Mouse (Mus musculus): ENCODE measurements around the gene Zbtb7a.
"Not testable (repeated sequence)": the region's sequence is repeated elsewhere in the genome, so short reads cannot be mapped to it uniquely, and the experiment has no call there.

Zbtb7a gene

DNA sequence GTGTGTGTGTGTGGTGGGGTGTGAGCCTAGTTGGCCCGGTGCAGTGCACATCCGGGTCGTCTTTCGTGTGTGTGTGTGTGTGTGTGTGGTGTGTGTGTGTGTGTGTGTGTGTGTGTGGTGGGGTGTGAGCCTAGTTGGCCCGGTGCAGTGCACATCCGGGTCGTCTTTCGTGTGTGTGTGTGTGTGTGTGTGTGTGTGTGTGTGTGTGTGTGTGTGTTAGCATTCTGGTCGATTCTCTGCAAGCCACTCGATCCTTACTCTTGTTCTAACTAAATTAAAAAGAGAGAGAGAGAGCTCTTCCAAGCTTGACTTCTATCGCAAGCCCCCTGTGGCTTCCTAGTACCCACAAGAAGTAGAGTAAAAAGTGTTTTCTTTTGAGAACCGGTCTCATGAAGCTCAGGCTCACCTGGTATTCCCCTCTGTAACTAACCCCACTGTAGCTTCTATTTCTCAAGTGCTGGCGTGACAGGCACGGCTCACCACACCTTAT is 34.4 kb downstream of the Zbtb7a start:
- not testable (repeated sequence) for DNase-seq

DNA sequence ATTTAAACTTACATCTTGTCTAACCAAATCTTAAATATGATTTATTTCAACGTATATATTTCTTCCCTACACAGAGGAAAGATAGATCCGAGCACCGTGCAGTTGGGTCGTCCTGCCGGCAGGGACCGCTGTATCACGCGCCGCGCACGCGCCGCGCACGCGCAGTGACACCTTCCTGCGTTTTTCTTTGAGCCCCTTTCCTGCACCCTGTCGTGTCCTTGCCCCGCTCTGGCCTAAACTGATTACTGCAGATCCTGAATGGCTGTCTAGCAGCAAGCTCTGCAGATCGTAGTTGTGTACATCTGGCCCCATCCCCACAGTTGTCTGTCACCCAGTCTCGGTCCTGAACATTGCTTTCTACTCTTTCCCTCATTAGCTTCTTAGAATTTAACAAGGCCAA is 38.1 kb downstream of the Zbtb7a start:
- peak; percentile 83 for DNase-seq

DNA sequence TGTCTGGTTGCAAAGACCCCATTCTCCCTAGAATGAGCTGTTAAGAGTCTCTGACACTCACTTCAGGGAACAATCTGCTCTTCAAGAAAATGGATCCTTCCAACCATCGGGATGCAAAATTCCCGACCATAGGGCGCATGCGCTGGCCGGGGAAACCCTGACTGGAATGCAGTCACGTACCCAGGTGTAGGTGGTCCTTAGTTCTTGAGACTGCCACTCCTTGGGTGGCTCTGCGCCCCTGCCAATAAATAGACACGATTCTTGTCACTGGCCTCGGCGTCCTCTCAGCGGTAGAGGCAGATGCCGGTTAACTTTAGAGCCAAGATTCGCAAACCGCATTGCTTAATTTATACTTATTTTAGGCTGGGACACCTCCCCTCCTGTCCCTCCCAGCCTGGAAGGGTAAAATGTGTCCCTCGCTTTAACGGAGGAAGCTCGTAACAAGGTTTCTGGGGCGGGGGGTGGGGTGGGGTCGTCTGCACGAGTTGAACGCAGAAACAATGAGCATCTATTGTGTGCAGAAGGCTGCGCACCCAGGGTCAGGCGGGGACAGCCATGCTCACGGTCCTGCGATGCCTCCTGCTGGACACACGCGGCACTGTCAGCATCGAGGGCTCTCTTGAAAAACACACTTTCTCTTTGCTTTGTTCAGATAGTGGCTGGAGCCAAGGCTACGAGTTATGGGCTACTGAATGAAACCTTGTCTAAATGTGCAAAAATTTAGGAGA is 39.8 kb downstream of the Zbtb7a start:
- DNase-seq = peak; percentile 89

DNA sequence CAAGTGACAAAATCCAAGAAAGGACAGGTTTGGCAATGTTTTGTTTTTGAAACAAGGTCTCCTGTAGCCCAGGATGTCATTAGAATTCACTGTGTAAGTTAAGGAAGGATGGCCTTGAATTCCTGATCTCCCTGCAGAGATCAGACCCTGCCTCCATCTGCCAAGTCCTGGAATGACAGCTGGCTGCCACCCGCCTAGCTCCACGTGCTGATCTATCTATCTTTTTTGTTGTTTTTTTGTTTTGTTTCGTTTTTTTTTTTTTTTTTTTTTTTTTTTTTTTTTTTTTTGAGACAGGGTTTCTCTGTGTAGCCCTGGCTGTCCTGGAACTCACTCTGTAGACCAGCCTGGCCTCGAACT is 40.3 kb downstream of the Zbtb7a start:
- peak; percentile 67 for DNase-seq

DNA sequence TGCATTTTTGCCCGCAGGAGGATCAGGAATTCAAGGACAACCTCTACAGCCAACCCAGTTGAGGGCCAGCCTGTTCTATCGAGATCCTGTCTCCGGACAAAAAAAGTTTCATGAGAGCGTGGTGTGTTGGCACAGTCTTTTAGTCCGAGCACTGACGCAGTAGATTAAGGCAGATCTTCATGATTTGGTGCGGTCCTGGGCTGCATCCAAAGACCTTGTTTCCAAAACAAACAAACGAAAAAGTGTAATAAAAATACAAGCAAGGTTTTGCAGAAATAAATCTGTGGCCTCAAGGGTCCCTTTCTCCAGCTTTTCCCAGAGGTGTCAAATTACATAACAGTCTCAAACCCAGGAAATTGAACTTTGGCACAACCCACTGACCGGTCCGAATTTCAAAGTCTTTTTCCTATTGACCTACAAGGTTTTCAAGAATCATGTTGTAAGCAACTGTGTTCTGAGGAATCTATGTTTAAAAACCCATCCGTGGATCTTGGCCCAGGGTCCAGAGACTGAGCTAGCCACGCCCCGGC is 41.0 kb downstream of the Zbtb7a start:
- DNase-seq = no peak

DNA sequence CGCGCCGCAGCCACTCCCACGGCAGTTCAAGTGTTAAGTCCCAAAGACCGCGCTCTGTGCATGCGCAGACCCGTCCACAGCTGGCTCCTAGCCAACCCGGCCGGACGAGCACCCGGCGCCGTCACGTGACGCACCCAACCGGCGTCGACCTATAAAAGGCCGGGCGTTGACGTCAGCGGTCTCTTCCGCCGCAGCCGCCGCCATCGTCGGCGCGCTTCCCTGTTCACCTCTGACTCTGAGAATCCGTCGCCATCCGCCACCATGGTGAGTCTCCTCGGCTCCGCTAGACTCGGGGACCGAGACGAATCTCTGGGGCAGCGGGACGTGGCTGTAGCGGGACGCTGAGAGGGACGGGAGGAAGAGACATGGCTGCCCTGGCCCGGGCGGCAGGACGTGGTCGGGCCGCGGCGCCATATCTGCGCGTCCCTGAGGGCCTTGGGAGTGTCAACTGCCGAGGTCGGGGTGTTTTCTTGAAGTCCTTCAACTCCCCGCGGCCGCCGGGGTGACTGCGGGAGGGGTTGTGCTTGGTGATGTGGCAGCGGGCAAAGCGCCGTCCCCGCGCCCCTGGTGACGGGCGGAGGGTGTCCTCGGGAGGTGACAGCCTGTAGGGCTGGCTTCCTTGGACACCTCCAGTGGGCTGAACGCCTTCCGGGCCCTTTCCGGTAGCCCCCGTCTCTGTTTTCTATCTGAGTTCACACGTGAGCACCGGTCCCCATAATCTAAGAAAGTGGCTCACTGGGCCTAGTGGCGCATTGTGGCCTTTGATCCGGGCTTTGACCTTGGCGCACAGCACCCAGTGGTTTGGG is 41.6 kb downstream of the Zbtb7a start, which contains the start of gene Eef2:
Gene Eef2, plus strand, starts transcription at position 166 of the 806 bp plus-strand sequence.
- DNase-seq = peak; percentile 99

DNA sequence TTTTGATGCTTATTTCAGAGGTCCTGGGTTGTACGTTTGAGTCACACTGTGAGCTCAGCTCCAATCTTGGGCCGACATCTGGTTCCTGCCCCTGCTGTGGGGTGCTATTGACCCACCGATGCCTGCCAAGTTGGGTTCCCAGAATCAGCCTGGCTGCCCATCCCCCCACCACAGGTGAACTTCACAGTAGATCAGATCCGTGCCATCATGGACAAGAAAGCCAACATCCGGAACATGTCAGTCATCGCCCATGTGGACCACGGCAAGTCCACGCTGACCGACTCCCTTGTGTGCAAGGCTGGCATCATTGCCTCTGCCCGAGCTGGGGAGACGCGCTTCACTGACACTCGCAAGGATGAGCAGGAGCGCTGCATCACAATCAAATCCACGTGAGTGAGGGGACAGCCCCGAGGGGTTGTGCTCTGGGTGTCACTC is 42.5 kb downstream of the Zbtb7a start:
- DNase-seq = peak; percentile 77

DNA sequence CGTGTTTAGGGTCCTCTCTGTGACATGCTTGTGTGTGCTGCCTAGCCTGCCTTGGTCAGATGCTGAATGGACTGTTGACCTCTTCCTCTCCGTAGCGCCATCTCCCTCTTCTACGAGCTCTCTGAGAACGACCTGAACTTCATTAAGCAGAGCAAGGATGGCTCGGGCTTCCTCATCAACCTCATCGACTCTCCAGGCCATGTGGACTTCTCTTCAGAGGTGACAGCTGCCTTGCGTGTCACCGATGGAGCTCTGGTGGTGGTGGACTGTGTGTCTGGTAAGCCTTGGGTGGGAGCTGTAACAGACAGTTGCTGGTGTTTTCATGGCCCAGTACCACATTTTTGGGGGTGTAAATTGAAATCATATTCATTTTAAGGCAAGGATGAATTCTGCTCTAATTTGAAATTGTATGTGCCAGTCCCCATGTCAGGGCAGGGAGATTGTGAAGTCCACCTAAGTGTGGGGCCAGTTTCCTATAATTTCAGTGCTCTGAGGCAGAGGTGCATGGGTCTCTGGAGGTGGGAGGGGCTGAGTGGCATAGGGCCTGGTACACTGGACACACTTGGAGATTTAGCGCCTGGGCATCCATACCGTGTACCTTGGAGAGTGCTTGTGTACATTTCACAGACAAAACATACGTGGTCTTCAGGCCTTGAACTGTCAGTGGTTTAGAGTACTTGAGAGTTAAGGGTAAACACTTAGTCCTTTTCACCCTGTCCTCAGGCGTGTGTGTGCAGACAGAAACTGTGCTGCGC is 43.1 kb downstream of the Zbtb7a start:
- peak; percentile 60 for DNase-seq

DNA sequence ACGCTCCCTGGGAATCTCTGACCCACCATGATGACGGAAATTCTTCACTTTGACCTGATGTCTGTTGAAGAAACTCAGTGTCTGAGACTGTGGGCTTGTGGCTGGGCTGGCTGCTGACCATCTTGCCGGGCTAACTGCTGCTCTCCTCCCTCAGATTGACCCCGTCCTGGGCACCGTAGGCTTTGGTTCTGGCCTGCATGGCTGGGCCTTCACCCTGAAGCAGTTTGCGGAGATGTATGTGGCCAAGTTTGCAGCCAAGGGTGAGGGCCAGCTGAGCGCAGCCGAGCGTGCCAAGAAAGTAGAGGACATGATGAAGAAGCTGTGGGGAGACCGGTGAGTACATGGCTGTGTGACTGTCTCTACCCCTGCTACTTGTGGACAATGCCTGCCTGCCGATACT is 43.9 kb downstream of the Zbtb7a start:
- peak; percentile 57 for DNase-seq

DNA sequence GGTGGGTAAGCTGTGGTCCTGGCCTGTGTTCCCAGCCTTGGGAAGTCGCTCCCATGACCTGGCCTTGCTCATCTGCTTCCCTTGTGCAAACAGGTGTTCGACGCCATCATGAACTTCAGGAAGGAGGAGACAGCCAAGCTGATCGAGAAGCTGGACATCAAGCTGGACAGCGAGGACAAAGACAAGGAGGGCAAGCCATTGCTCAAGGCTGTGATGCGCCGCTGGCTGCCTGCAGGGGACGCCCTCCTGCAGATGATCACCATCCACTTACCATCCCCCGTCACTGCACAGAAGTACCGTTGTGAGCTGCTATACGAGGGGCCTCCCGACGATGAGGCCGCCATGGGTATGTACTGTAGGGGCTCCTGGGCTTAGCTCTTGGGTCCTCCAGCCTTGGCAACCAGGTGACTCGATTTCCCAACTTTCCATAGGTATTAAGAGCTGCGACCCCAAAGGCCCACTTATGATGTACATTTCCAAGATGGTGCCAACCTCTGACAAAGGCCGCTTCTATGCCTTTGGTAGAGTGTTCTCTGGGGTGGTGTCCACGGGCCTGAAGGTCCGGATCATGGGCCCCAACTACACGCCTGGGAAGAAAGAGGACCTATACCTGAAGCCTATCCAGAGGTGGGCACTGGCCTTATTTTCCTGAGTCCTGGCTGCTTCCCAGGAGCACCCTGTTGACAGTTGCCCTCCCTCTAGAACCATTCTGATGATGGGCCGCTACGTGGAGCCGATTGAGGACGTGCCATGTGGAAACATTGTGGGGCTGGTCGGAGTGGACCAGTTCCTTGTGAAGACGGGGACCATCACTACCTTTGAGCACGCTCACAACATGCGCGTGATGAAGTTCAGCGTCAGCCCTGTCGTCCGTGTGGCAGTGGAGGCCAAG is 44.7 kb downstream of the Zbtb7a start:
- DNase-seq = peak; percentile 63

DNA sequence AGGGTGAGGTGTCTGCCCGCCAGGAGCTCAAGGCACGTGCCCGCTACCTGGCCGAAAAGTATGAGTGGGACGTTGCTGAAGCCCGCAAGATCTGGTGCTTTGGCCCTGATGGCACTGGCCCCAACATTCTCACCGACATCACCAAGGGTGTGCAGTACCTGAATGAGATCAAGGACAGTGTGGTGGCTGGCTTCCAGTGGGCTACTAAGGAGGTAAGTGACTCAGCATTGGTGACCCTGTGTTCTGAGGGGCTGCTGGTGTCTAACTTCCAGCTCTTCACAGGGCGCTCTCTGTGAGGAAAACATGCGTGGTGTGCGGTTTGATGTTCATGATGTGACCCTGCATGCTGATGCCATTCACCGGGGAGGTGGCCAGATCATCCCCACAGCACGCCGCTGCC is 45.9 kb downstream of the Zbtb7a start:
- peak; percentile 58 for DNase-seq

DNA sequence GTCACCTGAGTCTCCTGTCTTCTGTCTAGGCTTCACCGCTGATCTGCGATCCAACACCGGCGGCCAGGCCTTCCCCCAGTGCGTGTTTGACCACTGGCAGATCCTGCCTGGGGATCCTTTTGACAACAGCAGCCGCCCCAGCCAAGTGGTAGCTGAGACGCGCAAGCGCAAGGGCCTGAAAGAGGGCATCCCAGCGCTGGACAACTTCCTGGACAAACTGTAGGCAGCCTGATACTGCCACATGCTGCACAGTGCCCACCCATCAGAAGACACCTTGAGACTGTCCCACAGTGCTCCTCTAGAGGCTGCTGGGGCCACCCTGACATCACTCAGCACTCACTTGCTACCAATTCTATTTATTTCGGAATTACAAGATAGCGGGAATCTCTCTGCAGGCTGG is 46.8 kb downstream of the Zbtb7a start:
- DNase-seq = peak; percentile 63

DNA sequence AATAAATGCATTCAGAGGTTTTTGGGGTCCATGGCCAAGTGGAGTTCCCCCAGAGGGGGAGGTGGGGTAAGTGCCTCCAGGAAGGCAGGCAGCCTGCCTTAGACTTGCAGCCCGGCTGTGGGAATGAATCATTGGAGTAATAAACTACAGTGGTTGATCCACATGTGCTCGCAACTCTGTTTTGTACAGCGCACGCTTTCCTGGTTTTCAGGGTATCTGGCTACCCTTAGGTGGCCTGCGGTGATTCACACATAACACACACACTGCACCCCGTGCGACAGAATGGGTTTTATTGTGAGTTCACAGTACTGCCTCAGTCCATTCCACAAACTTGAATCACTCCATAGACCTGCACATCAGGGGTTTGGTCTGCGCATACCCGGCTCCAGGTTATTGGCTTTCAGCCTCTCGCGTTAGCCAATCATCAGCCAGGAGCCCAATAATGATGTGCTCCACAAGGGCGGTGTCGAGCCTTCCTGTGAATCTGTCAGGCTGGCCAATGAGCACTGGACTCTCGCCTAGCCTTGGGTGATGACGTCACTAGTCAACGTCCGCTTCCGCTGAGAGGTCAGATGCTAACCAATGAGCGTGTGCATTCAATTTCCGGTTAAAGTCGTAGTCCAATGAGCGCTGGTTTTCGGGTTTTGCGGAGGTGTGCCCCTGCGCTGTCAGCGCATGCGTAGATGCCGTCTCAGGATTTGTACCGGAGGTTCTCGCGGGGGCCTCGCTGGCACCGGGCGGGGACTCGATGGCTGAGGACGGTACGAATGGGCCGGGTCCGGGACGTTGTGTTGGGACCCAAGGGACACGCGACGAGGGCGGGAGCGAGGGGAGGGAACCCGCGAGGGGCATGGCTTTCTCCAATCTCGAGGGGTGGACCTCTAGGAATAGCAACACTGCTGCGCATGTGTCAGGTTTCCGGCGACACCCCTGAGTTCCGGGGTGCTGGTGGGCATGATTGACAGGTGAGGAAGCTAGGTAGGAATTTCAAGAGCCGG is 47.6 kb downstream of the Zbtb7a start, which contains the start of gene Dapk3:
Gene Dapk3, plus strand, starts transcription at position 670 of the 998 bp plus-strand sequence.
- DNase-seq = peak; percentile 99

DNA sequence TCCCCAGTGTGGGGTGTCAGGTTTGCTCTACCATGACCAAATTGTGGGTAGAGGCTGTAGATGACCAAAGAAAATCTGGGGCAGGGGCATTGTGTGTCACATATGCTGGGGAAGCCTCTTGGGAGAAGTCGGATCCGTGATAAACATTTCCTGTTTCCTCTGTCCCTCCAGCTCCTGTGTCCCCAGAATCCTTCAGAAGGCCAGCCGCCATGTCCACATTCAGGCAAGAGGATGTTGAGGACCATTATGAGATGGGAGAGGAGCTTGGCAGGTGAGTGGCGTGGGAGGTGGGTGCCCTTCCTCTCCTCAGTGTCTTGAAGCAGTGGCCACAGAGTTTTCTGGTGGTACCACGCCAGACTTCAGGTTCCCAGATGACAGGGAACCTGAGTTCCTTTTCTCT is 48.8 kb downstream of the Zbtb7a start, which contains the start of gene 4930442H23Rik:
Gene 4930442H23Rik, minus strand, starts transcription at position 45 of the 400 bp plus-strand sequence.
- DNase-seq = no peak

DNA sequence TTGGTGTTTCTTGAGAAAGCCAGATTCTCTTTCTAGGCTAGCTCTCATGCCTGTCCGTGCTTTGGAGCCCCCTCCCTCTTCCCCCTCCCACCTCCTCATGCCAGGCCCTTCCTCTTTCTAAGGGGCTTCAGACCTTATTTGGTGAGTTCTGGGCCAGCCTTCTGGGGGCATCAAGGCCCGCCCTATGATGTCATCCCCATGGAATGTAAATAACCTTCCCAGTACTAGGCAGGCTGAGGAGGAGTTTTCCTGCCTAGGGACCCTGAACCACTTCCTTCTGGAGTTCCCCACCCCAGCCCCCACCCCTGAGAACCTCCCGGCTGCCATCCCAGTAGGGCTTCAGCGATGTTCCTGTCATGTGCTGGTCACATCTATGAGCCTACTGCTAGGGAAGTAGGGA is 49.7 kb downstream of the Zbtb7a start:
- DNase-seq = no peak

DNA sequence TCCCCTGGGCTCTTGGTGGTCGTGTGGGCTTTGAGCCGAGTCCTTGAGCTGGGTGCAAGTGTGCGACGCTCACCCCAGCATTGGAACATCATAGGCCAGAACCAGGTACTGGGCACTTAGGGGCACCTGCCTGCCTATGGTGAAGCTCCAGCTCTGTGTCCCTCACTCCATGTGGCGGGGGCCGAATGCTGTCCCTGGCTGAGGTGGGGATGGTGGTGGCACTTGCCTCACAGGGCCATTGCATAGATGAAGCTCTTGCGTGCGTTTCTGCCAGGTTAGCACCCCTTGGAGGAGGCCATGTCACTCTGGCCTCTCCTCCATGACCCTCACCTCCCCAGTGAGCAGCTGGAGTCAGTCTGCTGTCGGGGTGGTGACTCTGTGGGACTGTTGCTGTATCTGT is 52.1 kb downstream of the Zbtb7a start:
- no peak for DNase-seq

DNA sequence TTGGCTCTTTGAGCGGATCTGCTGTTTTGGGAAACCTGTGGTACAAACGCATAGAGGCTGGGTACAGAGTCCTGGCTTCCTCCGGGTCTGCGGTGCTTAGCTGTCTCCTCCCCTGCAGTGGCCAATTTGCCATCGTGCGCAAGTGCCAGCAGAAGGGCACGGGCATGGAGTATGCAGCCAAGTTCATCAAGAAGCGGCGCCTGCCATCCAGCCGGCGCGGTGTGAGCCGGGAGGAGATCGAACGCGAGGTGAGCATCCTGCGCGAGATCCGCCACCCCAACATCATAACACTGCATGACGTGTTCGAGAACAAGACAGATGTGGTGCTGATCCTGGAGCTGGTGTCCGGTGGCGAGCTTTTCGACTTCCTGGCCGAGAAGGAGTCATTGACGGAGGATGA is 54.8 kb downstream of the Zbtb7a start:
- DNase-seq = no peak

DNA sequence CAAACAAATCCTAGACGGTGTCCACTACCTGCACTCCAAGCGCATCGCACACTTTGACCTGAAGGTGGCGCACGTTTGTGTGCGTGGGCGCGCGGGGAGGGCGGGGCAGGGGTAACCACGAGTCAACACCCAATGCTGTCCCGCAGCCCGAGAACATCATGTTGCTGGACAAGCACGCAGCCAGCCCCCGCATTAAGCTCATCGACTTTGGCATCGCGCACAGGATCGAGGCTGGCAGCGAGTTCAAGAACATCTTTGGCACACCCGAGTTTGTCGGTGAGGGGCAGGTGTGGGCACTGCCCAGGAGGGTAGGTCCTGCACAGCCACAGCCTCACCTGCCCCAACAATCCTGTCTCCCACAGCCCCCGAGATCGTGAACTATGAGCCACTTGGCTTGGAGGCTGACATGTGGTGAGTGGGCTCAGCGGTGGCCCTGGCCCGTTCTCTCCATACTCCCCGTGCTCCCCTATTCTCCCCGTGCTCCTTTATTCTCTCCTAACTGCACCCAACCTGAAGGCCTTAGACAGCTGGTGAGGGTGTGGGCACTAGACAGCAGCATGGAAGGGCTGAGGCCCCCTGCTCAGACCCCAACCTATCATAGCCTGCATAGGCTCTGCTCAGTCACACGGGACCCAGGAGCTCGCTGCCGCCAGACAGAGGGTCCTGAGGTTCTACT is 55.4 kb downstream of the Zbtb7a start:
- DNase-seq = peak; percentile 62

DNA sequence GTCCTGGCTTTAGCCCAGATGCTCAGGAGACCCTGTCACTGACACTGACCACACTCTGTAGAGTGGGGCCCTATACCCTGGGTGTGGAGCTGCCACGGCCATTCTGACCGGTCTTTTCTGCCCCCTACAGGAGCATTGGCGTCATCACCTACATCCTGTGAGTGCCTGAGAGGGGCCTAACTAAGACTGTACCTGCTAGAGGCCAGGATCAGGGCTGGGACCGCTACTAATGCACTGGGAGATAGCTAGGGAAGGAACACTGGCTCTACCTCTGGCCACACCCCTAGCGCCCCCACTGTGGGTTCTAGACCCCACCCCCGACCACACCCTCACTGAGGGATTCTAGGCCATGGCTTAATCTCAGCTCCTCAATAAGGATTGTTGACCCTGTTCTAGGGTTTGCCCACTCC is 55.9 kb downstream of the Zbtb7a start:
- DNase-seq = peak; percentile 60
